Mouse (Mus musculus) frontal cortex, postnatal 10 days (tissue): ENCODE data around the gene Ptprm.

Experiments
- DNase-seq, 2 experiments: peaks; one replicate each; pipeline ENCODE4 v3.0.0; 2022; ENCODE audit warnings: low spot score in 2 of 2, mixed read lengths in 1 of 2

Ptprm gene

DNA sequence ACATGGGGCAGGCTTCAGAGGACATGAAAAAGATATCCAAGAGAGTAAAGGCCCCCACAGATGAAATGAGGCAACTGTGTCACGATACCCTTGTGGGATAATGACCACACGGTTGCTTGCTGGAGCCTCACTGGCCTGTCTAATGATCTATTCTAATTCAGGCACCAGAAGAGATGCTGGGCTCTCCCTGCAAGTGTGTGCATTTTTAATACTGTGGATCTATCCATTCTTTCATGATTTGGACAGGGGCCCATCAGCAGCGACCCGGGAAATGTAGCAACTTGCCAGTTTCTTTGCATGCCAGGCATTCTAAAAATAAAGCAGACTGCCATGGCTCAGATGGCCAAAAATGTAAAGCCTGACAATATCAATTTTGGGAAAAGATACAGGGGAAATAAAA lies 280.7 kb downstream of the Ptprm start:
- DNase-seq, result no peak

DNA sequence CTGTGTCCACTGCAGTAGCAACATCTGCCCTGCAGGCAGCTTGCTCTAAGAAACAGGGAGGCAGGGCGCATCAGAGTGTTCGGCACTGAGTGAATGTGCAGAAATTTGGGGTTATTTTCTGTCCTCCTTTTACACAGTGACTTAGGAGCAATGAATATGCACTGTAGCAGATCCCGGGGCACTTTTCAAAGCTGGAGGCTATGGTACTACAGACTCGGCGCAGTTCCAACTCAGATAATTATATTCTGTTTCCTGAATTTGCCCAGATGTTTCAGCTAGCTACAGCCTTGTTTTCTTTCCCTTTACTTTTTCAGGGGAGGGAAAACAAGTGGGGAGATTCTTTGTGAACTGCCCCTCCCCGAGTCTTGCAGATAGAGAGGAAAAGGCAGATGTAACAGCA lies 281.1 kb downstream of the Ptprm start:
- DNase-seq, result no peak

DNA sequence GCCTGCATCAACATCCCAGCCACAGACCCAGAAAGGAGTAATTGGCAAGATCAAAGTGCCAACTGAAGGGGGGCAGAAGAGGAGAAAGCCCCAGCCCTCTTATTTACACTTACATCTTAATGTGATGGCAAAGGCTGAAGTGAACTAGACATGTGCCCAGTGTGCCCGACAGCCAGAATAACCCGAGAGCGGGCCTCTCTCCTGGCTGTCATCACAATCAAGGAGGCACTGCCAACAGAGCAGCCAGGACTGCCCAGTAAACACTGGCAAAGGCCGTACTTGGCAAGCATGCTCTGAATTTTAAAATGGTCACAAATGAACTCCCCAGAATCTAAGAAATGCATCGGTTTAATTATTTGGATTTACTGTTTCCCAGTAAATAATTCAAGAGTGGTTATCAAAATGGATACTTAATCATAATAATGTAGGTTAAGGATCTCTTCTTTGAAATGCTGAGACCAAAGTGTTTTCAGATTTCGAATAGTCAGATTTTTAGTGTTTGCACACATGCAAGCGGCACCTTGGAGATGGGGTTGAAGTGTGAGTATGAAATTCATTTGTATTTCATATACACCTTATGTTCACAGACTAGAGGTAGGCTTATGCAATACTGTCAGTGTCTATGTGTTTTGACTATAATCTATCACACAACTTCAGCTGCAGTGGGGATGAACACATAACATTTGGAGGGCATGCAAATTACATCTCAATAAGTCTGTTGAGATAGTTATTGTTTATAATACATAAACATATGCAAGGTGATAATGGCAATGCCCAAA lies 282.8 kb downstream of the Ptprm start:
- DNase-seq, result peak in 1 of 2 experiments; percentile 18

DNA sequence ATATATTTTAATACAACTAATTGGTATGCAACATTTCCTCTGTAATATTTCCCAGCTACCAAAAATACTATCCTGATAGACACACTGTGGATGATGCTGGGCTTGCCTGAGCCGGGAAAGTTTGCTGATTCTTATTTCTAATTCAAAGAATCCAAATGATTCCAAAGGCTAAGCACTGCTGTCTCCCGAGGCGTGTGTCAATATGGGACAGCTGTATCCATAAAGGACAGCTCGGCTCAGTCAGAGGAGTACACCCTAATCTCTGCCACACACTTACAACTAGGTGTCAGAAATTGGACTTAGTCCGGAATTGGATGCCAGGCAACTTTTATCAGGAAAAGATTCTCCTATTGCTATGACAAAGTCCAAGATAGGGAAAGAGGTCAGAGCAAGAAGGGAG lies 290.6 kb downstream of the Ptprm start:
- DNase-seq, result no peak

DNA sequence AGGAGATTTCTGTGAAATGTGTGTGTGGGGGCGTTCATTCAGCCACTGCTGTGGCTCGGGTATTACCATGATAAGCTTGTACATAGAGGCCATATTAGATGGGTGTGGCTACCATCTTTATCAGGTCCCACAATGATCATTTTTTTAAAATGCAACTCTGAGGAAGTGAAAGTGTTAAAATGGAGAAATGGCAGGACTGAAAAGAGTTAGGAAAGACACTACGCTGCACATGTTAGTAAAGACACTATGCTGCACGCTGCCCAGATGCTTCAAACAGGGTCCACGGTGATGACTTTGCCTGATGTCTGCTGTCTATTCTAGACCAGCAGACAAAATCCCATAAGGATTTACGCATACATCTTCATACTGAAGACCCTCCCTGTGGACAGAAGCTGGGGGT lies 298.6 kb downstream of the Ptprm start:
- DNase-seq, result no peak

DNA sequence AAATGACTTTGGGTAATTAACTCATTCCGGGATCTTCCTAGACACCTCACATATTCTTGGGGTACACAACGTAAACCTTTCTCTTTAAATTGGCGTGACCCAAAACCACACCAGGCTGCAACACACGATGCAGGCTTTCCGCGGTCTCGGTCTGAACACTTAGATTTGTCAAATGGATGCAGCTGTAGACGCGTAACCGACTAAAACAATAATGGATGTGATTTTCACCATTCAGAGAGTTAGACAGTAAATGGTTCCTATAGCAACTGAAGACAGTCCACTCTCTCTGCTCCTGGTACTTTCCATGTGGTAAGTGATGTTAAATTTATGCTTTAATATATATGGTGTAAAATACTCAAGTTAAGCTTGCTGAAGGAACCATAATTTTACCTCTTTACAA lies 300.1 kb downstream of the Ptprm start:
- DNase-seq, result no peak

DNA sequence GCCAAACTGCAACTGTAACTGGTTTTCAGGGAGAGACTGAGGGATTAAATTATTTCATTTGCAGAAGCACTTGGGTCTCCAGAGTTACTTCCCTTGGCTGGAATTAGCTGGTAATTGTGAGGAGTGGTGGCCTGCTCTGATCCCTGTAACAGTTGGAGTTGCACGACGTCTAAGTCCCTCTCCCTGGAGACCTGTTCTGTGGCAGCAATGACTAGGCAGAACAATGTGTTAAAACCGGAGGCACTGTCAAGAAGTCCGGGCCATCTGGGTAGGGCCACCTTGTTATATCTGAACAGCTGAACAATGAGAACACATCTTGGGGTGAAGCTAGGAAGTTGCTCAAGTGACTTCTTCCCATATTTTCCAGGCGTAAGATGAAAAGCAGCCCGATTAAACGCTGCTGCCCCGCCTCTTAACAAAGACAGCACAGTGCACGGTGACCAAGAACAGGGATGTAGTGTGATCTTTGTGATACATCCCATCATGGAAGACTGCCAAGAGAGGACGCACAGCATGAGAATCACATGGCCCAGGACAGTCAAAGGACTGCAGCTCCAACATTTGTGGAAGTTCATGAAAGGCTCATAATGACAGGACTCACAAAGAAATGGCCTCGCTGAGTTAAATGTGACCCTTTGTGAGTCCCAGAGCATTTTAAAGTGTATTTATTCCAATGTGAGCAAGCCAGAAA lies 301.5 kb downstream of the Ptprm start:
- DNase-seq, result no peak

DNA sequence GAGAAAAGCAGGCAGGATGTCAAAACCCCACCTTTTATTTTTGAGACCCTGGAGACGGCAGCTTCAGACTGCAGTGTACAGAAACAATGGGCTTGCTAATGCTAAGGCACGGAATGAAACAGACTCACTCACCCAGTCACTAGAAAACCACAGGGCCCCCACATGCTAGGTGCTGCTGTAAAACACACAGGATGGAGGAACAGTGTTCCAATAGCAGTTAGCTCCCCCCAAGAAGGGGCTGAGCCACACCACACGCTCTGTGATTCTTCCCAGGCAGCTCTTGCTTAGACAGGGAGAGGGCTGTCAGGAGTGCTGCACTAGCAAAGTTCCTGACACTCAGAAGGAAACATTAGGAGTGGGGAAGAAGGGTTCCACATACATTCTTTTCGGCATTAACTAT lies 306.6 kb downstream of the Ptprm start:
- no peak for DNase-seq

DNA sequence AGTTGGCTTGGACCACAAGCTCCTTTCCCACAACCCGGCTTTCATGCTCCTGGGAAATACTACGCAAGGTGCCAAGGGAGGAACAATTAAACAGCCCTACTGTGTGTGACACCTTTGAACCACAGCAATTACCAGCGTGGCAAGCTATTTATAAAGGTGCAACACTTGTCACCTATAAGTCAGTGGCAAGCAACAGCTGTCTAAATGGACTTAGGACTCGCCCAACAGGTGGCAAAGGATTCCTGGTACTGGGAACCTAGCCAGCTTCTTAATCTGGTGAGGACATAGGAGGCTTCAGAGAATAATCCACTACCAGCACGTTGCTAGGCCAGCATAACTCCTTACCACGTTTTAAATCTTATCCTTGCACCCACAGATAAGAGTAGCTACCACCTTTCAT lies 315.7 kb downstream of the Ptprm start:
- no peak for DNase-seq

DNA sequence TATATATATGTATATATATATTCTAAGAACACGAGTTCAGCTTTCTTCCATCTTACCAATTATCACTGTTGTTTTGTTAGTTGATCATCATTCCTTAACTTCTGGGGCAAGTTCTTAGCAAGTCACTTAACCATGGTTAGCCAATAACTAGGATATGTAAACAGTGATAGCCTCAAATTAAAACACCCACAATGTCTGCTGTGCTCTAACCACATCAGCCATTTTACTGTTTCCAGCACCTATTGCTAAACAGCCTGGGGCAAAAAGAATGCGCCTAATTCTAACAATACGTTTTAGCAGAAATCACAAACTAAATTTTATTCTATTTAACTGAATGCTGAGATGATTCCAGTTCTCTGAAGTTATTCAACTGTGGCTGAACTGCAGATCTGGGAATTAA lies 320.7 kb downstream of the Ptprm start:
- DNase-seq, result no peak

DNA sequence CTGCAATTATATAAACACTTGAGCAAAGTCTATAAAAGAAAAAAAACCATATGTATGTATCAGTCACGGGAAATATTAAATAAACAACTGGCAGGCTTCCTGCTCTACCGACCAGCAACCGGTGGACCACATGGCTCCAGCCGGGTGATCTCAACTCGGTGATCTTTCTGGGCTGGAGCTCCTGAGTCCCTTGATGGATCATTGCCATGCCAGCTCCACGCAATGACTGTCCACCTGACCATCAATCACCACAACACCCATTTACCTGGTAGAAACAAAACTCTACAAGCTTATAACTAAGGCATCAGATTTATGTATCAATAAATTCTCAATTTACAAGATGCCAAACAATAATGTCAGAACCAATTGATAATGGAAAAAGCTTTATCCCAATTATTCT lies 322.2 kb downstream of the Ptprm start:
- no peak for DNase-seq

DNA sequence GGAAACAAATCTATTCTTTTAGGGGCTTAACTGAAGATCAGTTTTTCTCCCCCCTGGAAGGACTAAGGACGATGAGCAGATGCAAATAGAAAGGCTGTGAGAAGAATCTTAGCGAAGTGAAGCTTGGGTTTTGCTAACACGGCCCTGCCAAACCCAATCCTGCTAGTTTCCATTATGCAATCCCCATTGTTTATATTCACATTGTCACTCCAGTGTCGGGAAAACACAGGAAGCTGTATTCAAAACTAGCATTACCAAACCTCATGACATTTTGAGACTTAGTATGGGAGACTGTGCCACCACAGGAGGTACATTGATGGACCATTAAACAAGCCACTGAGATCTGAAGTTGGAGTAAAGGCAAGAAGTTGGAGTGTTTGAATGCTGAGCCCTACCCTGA lies 322.9 kb downstream of the Ptprm start:
- DNase-seq, result no peak

DNA sequence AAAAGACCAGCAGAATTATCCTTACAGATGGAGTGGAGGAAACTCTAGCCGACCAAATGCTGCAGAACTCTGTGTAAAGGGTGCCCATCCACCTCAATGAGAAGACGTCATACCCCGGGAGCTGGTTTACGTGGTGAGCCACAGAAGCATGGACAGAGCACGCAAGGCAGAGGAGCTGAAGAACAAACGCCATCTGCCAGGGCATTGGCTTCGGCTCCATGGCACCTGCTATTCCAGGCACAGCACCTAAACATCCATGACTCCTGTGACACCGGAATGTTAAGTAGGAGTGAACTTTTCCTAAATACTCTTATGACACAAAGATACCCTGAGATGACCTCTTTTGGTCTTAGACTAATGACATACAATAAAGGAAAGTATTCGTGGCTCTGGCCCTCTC lies 327.0 kb downstream of the Ptprm start:
- no peak for DNase-seq

DNA sequence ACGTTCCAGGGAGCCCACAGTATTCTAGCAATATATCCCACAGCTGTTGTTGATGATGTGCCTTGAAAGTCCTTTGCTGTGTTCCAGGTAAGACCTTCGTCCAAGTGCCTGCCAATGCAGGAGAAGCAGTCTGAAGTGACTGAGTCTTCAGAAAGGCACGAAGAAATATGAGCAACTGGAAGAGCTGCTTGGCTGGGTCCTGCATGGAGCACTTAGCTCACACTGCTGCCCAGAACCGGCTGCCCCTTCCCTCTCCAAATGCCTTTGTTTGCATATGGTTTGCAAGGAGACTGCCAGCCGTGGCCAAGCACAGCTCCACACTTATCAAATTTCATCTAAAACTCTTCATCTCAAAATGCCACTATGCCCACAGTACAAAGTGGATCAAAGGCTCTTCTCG lies 337.8 kb downstream of the Ptprm start:
- no peak for DNase-seq

DNA sequence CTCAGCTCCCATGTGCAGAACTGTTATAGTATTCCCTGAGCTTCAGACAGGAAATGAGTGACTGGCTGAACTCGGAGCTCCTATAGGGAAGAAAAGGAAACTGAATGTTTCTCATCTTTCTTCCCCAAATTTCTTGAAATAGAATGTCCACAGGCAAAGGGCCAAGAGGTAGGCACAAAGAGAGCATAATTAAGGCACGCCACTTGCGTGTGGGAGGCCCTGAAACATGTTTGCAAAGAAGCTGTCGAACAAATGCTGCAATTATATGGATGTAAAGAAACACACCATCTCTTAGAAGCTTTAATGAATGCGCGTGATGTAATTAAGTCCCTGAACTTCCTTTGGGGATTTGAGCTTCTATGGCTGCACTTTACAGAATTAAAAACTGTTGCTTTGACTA lies 341.0 kb downstream of the Ptprm start:
- DNase-seq, result no peak

DNA sequence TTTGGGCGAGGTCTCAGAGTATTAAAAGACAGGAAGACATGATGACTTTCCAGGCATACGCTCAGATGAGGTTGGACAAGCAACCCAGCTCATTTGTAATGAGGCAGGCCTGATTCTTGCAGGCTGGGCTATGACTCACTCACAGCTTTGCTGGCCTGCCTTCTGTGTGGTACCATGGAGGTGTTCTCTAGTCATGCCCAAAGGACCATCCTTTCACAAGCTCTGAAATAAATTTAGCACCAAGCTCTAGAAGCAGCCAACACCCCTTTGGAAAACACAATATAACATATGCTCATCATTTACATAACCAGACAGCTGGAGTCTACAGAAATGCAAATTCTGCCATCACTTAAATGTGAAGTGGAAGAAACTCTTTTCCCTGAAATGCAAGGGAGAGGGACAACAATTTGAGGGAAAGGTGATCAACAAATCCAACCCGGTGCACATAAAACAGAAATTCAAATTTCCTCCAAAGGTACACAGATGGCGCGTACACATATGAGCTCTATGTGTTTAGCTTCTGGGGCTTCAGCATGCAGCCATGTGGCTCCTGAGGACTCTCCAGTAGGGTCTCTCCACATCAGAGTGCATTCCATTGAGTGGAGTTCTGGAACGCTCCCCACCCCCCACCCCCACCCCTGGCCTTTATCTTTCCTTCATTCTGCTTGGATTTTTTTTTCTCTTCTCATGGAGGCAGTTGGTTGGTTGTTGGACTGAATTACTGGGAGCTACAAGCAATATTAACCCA lies 342.2 kb downstream of the Ptprm start:
- DNase-seq, result peak; percentile 23 to 62

DNA sequence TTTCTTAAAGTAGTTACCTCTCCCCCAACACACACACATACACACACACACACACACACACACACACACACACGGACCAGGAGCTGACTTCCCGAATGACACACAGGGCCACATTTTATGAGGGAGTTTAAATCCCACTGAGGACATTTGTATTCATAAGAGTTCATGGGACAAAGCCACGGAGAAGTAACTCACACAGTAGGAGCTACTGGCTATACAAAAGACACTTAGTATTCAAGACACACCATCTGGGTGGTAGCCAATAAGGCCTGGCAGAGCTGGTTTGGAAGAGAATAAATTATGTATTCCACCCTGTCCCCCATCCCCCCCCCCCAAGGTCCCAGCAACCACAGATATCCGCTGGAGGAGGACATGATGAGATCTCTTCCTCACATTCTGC lies 344.1 kb downstream of the Ptprm start:
- DNase-seq, result no peak

DNA sequence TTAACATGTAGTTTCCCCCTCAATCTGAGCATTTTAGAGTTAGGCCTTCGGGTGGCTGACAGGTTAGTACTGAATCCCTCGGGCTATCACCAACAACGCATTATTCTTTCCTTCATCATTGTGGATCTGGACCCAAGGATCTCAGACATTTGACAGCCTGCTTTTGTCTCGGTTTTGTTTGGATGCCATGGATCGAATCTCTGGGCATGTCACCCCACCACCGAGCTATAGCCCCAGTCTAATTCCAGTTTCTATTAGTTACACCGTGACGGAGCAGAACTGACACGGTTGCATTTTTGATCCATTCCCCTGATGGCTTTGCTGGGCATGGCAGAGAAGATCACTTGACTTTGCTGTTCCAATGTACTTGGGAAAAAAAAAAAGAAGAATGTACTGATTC lies 346.1 kb downstream of the Ptprm start:
- DNase-seq, result no peak

DNA sequence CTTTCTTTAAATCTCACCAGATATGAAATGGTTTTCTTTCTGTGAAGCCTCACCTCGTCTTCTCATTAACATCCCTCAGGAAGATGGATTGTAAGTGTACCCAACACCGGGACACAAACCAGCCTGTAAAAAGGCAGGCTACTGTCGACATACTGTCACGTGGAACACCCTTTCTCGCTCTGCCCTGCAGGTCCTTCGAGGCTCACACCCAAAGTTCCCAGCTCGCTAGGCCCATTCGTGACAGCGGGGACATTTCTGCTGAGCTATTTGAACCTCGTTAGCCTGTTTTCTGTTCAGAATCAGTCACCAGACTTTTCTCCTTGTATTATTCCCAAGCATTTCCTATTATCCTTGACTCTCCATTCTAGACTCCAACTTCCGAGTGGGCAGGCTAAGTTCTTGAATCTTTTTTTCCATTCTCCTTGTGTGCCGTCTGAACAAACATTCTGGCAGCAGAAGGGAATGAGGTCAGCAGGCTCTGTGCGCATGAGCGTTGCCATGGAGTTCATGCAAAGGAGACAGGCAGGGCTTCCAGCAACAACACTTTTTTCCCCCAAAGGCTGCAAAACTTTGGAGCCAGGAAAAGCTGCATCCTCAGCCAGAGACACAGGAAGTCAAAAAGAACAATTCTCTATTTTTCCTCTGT lies 347.4 kb downstream of the Ptprm start:
- DNase-seq, result peak; percentile 76 to 80

DNA sequence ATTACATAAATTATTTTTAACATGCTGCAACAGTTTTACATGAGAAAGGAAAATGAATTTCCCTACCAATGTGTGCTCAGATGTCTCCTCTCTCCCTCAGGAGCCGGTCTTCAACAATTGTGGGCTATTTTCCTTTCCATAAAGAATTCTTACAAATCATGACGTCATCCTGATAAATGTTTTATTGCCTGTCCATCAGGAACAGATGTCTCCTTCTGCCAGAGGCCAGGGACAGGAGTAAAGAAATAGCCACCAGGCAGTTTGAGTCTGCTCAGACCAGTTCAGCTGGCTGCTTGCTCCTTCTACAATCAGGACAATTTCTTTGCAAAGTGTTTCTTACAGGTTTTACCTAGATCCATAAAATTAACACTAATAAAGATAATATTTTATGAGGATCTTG lies 357.4 kb downstream of the Ptprm start:
- DNase-seq, result no peak

DNA sequence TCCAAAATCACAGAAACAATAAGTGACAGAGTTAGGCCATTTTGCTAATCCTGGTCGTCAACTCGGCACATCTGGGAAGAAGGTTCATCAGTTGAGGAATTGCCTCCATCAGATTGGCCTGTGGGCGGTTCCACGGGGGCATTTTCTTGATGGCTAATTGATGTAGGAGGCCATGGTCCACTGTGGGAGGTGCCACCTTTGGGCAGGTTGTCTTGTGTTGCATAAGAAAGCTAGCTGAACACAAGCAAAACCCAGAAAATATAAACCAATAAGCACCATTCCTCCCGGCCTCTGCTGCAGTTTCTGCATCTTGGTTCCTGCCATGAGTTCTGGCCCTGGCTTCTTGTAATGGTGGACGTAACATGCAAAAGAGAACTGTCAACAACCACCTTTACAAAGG lies 358.2 kb downstream of the Ptprm start:
- DNase-seq, result no peak

DNA sequence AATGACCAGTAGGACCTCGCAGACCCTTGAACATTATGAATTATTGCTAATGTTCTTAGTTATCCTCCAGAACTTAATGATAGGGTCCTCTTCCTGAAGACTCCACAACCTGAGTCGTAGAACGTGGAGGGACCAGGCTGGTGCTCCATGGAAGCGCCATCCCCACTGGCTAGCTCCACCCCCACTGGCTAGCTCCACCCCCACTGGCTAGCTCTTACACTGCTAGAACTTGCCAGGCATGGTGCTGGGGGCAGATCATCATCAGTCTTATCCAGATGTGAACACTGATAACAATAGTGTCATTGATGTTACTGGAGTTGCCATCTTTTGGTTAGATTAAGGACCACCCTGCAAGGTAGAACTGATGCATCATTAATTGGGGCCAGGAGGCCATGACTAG lies 362.4 kb downstream of the Ptprm start:
- no peak for DNase-seq
